Mouse (Mus musculus) liver, adult 2 months (tissue): Measurements from ENCODE around the gene Slc30a5. TPM values are rescaled to one million over a fixed set of nuclear protein-coding genes. Genes with fewer than 3 reads are reported as not detected.
A peak's percentile ranks its signal among the peaks of the same experiment; 100 is the strongest.
"Not testable (repeated sequence)": the region's sequence is repeated elsewhere in the genome, so short reads cannot be mapped to it uniquely, and the experiment has no call there.

Source experiments
- DNase-seq: peaks from one replicate; pipeline ENCODE4 v3.0.0-alpha.2; 2011; ENCODE audit warnings: low read depth, low spot score; ENCODE audit errors: extremely low read depth
- H3K27ac ChIP-seq: fragments of 200-500 bp; replicated peaks from 2 replicates; pipeline ENCODE4 v1.5.1; 2012; ENCODE audit warnings: low read depth, mild to moderate bottlenecking, control low read depth, inconsistent platforms, low read length; ENCODE audit not compliant: insufficient read depth
- H3K27me3 ChIP-seq: fragments of 200-500 bp; 2 replicates; pipeline ENCODE4 v1.6.1; 2012; ENCODE audit warnings: mild to moderate bottlenecking, moderate library complexity, low read length, inconsistent platforms; ENCODE audit not compliant: control insufficient read depth, insufficient read depth
- H3K36me3 ChIP-seq: fragments of 200-500 bp; 2 replicates; pipeline ENCODE4 v1.6.1; 2012; ENCODE audit warnings: low read length, inconsistent platforms; ENCODE audit not compliant: control insufficient read depth, insufficient read depth
- H3K4me1 ChIP-seq: fragments of 200-500 bp; 2 replicates; pipeline ENCODE4 v1.6.1; 2011; ENCODE audit warnings: low read length; ENCODE audit not compliant: control insufficient read depth, insufficient read depth
- H3K4me3 ChIP-seq: fragments of 200-500 bp; 2 replicates; pipeline ENCODE4 v1.5.1; 2011; ENCODE audit warnings: low read depth, mild to moderate bottlenecking, control low read depth, low read length, moderate library complexity; ENCODE audit not compliant: insufficient read depth
- H3K79me2 ChIP-seq: fragments of 200-500 bp; 2 replicates; pipeline ENCODE4 v1.6.1; 2012; ENCODE audit warnings: inconsistent platforms, mild to moderate bottlenecking, low read length, moderate library complexity; ENCODE audit not compliant: control insufficient read depth, insufficient read depth
- H3K9ac ChIP-seq: fragments of 200-500 bp; 2 replicates; pipeline ENCODE4 v1.6.1; 2012; ENCODE audit warnings: low read depth, mild to moderate bottlenecking, control low read depth, inconsistent platforms, low read length
- CTCF ChIP-seq: fragments of 200-500 bp; IDR thresholded peaks from 2 replicates; pipeline ENCODE4 v1.5.1; 2011; ENCODE audit warnings: low read depth, low read length, control low read depth
- POLR2A ChIP-seq: fragments of 200-500 bp; IDR thresholded peaks from 2 replicates; pipeline ENCODE4 v1.6.1; 2011; ENCODE audit warnings: low read length, control low read depth; ENCODE audit not compliant: insufficient read depth; ENCODE audit errors: extremely low read depth
- WGBS: fragments of 180-500 bp; shearing (Covaris S2); methylation state at CpG from one replicate; pipeline ENCODE4 v1.1.7; 2018; 5-methylcytosine and 5-hydroxymethylcytosine counted together
- polyA plus RNA-seq: library from polyadenylated mRNA; depleted of rRNA; stranded (reverse); fragments of >200 nt; gene quantifications from 2 replicates; pipeline ENCODE4 v1.2.3, GENCODE M21; 2012
- total RNA-seq: library from RNA; depleted of rRNA; stranded (reverse); fragments of >200 nt; gene quantifications from 2 replicates; pipeline ENCODE4 v1.2.3, GENCODE M21; 2014

The Slc30a5 gene
- total and polyA plus RNA-seq, 2 experiments, result 15.6 to 38.1 TPM

GRCm38 (mm10) chr13:100865744-100866143, 32.5 kb upstream of the Slc30a5 start:
- H3K27ac ChIP-seq, result no peak overlapping the region
- H3K79me2 ChIP-seq, result no peaks in the 10 kb centered on the region
- no peak overlapping the region for H3K9ac ChIP-seq
- TF ChIP-seq POLR2A, result no peak
- no peak for TF ChIP-seq CTCF
- DNase-seq, result no peak
- no peaks in the 10 kb centered on the region for H3K36me3 ChIP-seq
- H3K4me1 ChIP-seq, result no peaks in the 10 kb centered on the region
- no peaks in the 10 kb centered on the region for H3K27me3 ChIP-seq
- no peak overlapping the region for H3K4me3 ChIP-seq

- not testable (repeated sequence) for H3K4me3 ChIP-seq, H3K79me2 ChIP-seq
Observed at GRCm38 (mm10) chr13:100863914-100864313, 30.7 kb upstream of the Slc30a5 start.

GRCm38 (mm10) chr13:100859117-100859516, 25.9 kb upstream of the Slc30a5 start:
- Histone ChIP-seq H3K9ac (no peak overlapping the region), H3K36me3 (no peaks in the 10 kb centered on the region), H3K4me3 (no peak overlapping the region), H3K27ac (no peak overlapping the region), H3K79me2 (no peaks in the 10 kb centered on the region), H3K4me1 (no peaks in the 10 kb centered on the region), H3K27me3 (no peaks in the 10 kb centered on the region)
- WGBS, result 78% methylated on average over 7 of the region's 7 CpGs
- no peak for TF ChIP-seq CTCF
- no peak for TF ChIP-seq POLR2A
- no peak for DNase-seq

More at GRCm38 (mm10) chr13:100863914-100864313, 30.7 kb upstream of the Slc30a5 start:
- WGBS, result 100% methylated on average over 1 of the region's 1 CpGs
- not testable (repeated sequence) for H3K4me1 ChIP-seq, H3K27ac ChIP-seq, H3K9ac ChIP-seq, DNase-seq, H3K27me3 ChIP-seq, H3K36me3 ChIP-seq

GRCm38 (mm10) chr13:100854174-100854573, 20.9 kb upstream of the Slc30a5 start:
- DNase-seq, result peak; percentile 61
- TF ChIP-seq POLR2A (no peak), CTCF (peak; percentile 51)
- Histone ChIP-seq H3K4me1 (peaks cover 8% of the 10 kb centered on the region), H3K4me3 (no peak overlapping the region), H3K36me3 (no peaks in the 10 kb centered on the region), H3K9ac (no peak overlapping the region), H3K27ac (no peak overlapping the region), H3K79me2 (no peaks in the 10 kb centered on the region), H3K27me3 (no peaks in the 10 kb centered on the region)
- 42% methylated on average over 4 of the region's 4 CpGs for WGBS

GRCm38 (mm10) chr13:100853120-100853519, 19.9 kb upstream of the Slc30a5 start:
- Histone ChIP-seq H3K4me1 (peaks cover 10% of the 10 kb centered on the region), H3K9ac (no peak overlapping the region), H3K27ac (no peak overlapping the region), H3K4me3 (no peak overlapping the region), H3K36me3 (no peaks in the 10 kb centered on the region), H3K79me2 (no peaks in the 10 kb centered on the region), H3K27me3 (no peaks in the 10 kb centered on the region)
- 74% methylated on average over 3 of the region's 3 CpGs for WGBS
- TF ChIP-seq POLR2A, result no peak
- TF ChIP-seq CTCF, result no peak; the same call in 1 of the 2 replicates
- DNase-seq, result no peak

GRCm38 (mm10) chr13:100849137-100849536, 15.9 kb upstream of the Slc30a5 start:
- WGBS, result 70% methylated on average over 3 of the region's 3 CpGs
- no peaks in the 10 kb centered on the region for H3K79me2 ChIP-seq
- peak overlapping the region; percentile 76 for H3K27ac ChIP-seq
- H3K4me1 ChIP-seq, result peaks cover 10% of the 10 kb centered on the region
- TF ChIP-seq CTCF (no peak), POLR2A (no peak)
- DNase-seq, result peak; percentile 78
- H3K36me3 ChIP-seq, result no peaks in the 10 kb centered on the region
- H3K9ac ChIP-seq, result no peak overlapping the region
- no peaks in the 10 kb centered on the region for H3K27me3 ChIP-seq
- H3K4me3 ChIP-seq, result no peak overlapping the region
